Comparison of ENCODE assay signal across 8 mouse cellular contexts in genomic region chr9:51076979-51077315, GRCm38 (mm10). TPM values are rescaled to one million over a fixed set of nuclear protein-coding genes. Genes with fewer than 3 reads are reported as not detected.
DNase-seq lines count a peak whose midpoint lies in the region; TF ChIP-seq lines count a peak whose summit lies in the region.

TSS of gene Layn (minus strand) at chr9:51077094.

- no peak for TF ChIP-seq CTCF in cerebellum, adult 2 months (IDR thresholded peaks at IDR 0.05; ENCODE audit: borderline replicate concordance, insufficient read depth, low read depth, low read length)

- peak; percentile 92 for DNase-seq in MN1 (ENCODE audit: low spot score)
- DNase-seq in cerebellum, adult 2 months, result peak; percentile 29 to 37
- DNase-seq in forelimb bud, embryonic 11.5 days (ENCODE audit: low read depth, low spot score), result peak; percentile 79
- peak; percentile 88 for DNase-seq in heart, postnatal 4 days
- DNase-seq in layer of hippocampus, postnatal 10 days (ENCODE audit: low spot score in 2 of 2), result peak; percentile 62 to 71
- DNase-seq in lung, postnatal 25 days (ENCODE audit: low spot score), result peak; percentile 89
- DNase-seq in ovary, postnatal 14 days (ENCODE audit: low spot score), result peak; percentile 79
- peak; percentile 49 to 64 for DNase-seq in thymus, postnatal 36 days

- peak within 1 kb of the TSS; percentile 73 for H3K27ac ChIP-seq in cerebellum, adult 2 months (ENCODE audit: insufficient read depth, low read length)

- H3K27me3 ChIP-seq in cerebellum, adult 2 months (ENCODE audit: control insufficient read depth, insufficient read depth, low read length), result no peaks in the 10 kb centered on the region

- 4% methylated on average over 14 of the region's 14 CpGs for WGBS in cerebellum, adult 2 months

- peak within 1 kb of the TSS; percentile 67 for H3K4me3 ChIP-seq in cerebellum, adult 2 months (replicated peaks; ENCODE audit: insufficient read depth, low read depth, low read length)

- TF ChIP-seq POLR2A in cerebellum, adult 2 months (IDR thresholded peaks at IDR 0.05; ENCODE audit: borderline replicate concordance, insufficient read depth, low read length), result no peak

- peaks cover 7% of the 10 kb centered on the region; the same call in 1 of the 2 replicates for H3K4me1 ChIP-seq in cerebellum, adult 2 months (ENCODE audit: control insufficient read depth, insufficient read depth, low read length)

RNA-seq across cellular contexts. Expression of gene Layn, which starts in this region (rescaled TPM):
- polyA plus RNA-seq in cerebellum, adult 2 months (2012; rRNA removed), result 7.2 and 7.5 TPM in 2 replicates
- total RNA-seq in heart, postnatal 4 days (2021), result 1 to 10 TPM; 7.6 to 9.1 TPM
- 1 to 10 TPM; 6.3 to 7.9 TPM for total RNA-seq in layer of hippocampus, postnatal 10 days (2021)

Comparison
In these comparisons a context has a peak if more than half of its experiments do, and no peak if none do; other contexts are left out.
1. Peak in every context shown above with its lines: DNase-seq, H3K4me3 ChIP-seq and H3K27ac ChIP-seq.
2. DNase-seq: peak in every context shown above with its lines; median percentile 92 in MN1; 89 in lung, postnatal 25 days; 88 in heart, postnatal 4 days; 79 in forelimb bud, embryonic 11.5 days; 79 in ovary, postnatal 14 days; 66 in layer of hippocampus, postnatal 10 days; 56 in thymus, postnatal 36 days; 33 in cerebellum, adult 2 months.